ENCODE assay signal across 11 mouse cellular contexts in genomic region chr14:54736555-54737552, GRCm38 (mm10). TPM values are rescaled to one million over a fixed set of nuclear protein-coding genes. Genes with fewer than 3 reads are reported as not detected.
A peak's percentile ranks its signal among the peaks of the same experiment; 100 is the strongest.
DNase-seq lines count a peak whose midpoint lies in the region; ATAC-seq and TF ChIP-seq lines count a peak whose summit lies in the region.
"Had no signal": no experiment of that assay in that cellular context is flagged by ENCODE, and none has a peak within 500 bp of the region (broad histone marks: within the 10 kb centered on the region; RNA-seq: fewer than 3 reads in every experiment).

No protein-coding gene starts in this region.

- H3K4me2 ChIP-seq in embryonic facial prominence, embryonic 14.5 days (ENCODE audit: low read depth, low read length) = no peak overlapping the region
- H3K4me2 ChIP-seq: heart, embryonic 15.5 days had no signal

- H3K9me3 ChIP-seq in embryonic facial prominence, embryonic 14.5 days (ENCODE audit: control insufficient read depth, low read length) = no peaks in the 10 kb centered on the region
- H3K9me3 ChIP-seq: heart, embryonic 15.5 days had no signal

- ATAC-seq in embryonic facial prominence, embryonic 14.5 days (ENCODE audit: low read depth) = peak; percentile 88

- no peak overlapping the region for H3K4me3 ChIP-seq in layer of hippocampus, adult 2 months
- H3K4me3 ChIP-seq in embryonic facial prominence, embryonic 14.5 days (ENCODE audit: low read depth, low read length) = no peak overlapping the region
- H3K4me3 ChIP-seq: heart, embryonic 15.5 days had no signal

- no peak overlapping the region for H3K9ac ChIP-seq in embryonic facial prominence, embryonic 14.5 days (ENCODE audit: low read depth, low read length)
- H3K9ac ChIP-seq: heart, embryonic 15.5 days had no signal

- intact Hi-C loops in heart, postnatal 10 days (cut with DNase I) = no loop called here

- TF ChIP-seq CTCF in layer of hippocampus, adult 2 months (conservative IDR thresholded peaks at IDR 0.05) = no peak

- no peaks in the 10 kb centered on the region for H3K36me3 ChIP-seq in embryonic facial prominence, embryonic 14.5 days (ENCODE audit: control insufficient read depth, insufficient read depth, low read length)
- H3K36me3 ChIP-seq: heart, embryonic 15.5 days had no signal

- WGBS in embryonic facial prominence, embryonic 14.5 days = 54% methylated on average over 14 of the region's 14 CpGs

- DNase-seq in layer of hippocampus, adult 2 months (ENCODE audit: low spot score in 2 of 2) = peak; percentile 50 to 86
- no peak for DNase-seq in layer of hippocampus, postnatal 25 days (ENCODE audit: extremely low spot score in 1 of 2, low spot score in 1 of 2)
- peak; percentile 82 for DNase-seq in embryonic facial prominence, embryonic 14.5 days (ENCODE audit: low spot score)
- peak; percentile 46 to 54 for DNase-seq in layer of hippocampus, postnatal 36 days
- DNase-seq in right cerebral cortex, postnatal 10 days (ENCODE audit: low spot score in 2 of 2) = peak; percentile 77 to 89
- no peak for DNase-seq in heart, postnatal 10 days
- DNase-seq in spleen, postnatal 4 days (ENCODE audit: low spot score in 2 of 2) = no peak
- DNase-seq in adrenal gland, adult 2 months = no peak

- H3K4me1 ChIP-seq in embryonic facial prominence, embryonic 14.5 days (ENCODE audit: control insufficient read depth, insufficient read depth, low read length) = peaks cover 8% of the 10 kb centered on the region; the same call in 1 of the 2 replicates

- peak overlapping the region; percentile 85 for H3K27ac ChIP-seq in layer of hippocampus, adult 2 months
- no peak overlapping the region for H3K27ac ChIP-seq in embryonic facial prominence, embryonic 14.5 days (replicated peaks; ENCODE audit: low read depth, low read length)
- H3K27ac ChIP-seq: heart, embryonic 15.5 days had no signal

- no peaks in the 10 kb centered on the region for H3K27me3 ChIP-seq in embryonic facial prominence, embryonic 14.5 days (replicated peaks; ENCODE audit: control insufficient read depth, insufficient read depth, low read length)
- H3K27me3 ChIP-seq: heart, embryonic 15.5 days had no signal

RNA-seq across cellular contexts. Expression of gene Cebpe, which starts 24.9 kb away (rescaled TPM):
- total RNA-seq in layer of hippocampus, adult 2 months (2021) = not detected
- not detected for total RNA-seq in layer of hippocampus, postnatal 25 days (2021)
- 0.32 TPM in 1 of 2 replicates, not detected in the other for polyA plus RNA-seq in embryonic facial prominence, embryonic 14.5 days (2014; fragmentation: Nextera tagmentation; extraction: Ambion mirVana)
- not detected for total RNA-seq in layer of hippocampus, postnatal 36 days (2021)
- not detected for total RNA-seq in heart, postnatal 10 days (2021)
- total RNA-seq in adrenal gland, adult 2 months (2021) = not detected
- 0.18 and 0.52 TPM in 2 replicates for polyA plus RNA-seq in adrenal gland, adult 2 months (2012; rRNA removed)
- total RNA-seq: left cerebral cortex, adult 8-10 months had no signal
- polyA plus RNA-seq: lung, embryonic 16.5 days had no signal

RNA-seq across cellular contexts. Expression of gene Gm29776, which starts 38.2 kb away (rescaled TPM):
- total RNA-seq in layer of hippocampus, adult 2 months (2021) = not detected
- total RNA-seq in layer of hippocampus, postnatal 25 days (2021) = not detected
- polyA plus RNA-seq in embryonic facial prominence, embryonic 14.5 days (2014; fragmentation: Nextera tagmentation; extraction: Ambion mirVana) = 0.17 and 0.34 TPM in 2 replicates
- not detected for total RNA-seq in layer of hippocampus, postnatal 36 days (2021)
- under 1 TPM; 0.10 TPM for total RNA-seq in heart, postnatal 10 days (2021)
- total RNA-seq in adrenal gland, adult 2 months (2021) = not detected
- polyA plus RNA-seq in adrenal gland, adult 2 months (2012; rRNA removed) = 0.07 and 0.08 TPM in 2 replicates
- total RNA-seq: left cerebral cortex, adult 8-10 months had no signal

RNA-seq across cellular contexts. Expression of gene Slc7a8, which starts 44.9 kb away (rescaled TPM):
- total RNA-seq in layer of hippocampus, adult 2 months (2021) = 10 to 100 TPM; 49.4 to 54.1 TPM
- total RNA-seq in layer of hippocampus, postnatal 25 days (2021) = 10 to 100 TPM; 54.3 to 61.2 TPM
- polyA plus RNA-seq in embryonic facial prominence, embryonic 14.5 days (2014; fragmentation: Nextera tagmentation; extraction: Ambion mirVana) = 6.9 and 7.4 TPM in 2 replicates
- total RNA-seq in layer of hippocampus, postnatal 36 days (2021) = 10 to 100 TPM; 49.1 to 50.1 TPM
- total RNA-seq in heart, postnatal 10 days (2021) = 1 to 10 TPM; 2.4 to 3.6 TPM
- total RNA-seq in adrenal gland, adult 2 months (2021) = 10 to 100 TPM; 24.7 to 74.6 TPM
- 31.9 and 52.9 TPM in 2 replicates for polyA plus RNA-seq in adrenal gland, adult 2 months (2012; rRNA removed)

RNA-seq across cellular contexts. Expression of gene Acin1, which starts 50.1 kb away (rescaled TPM):
- 100 to 1,000 TPM; 223 to 242 TPM for total RNA-seq in layer of hippocampus, adult 2 months (2021)
- total RNA-seq in layer of hippocampus, postnatal 25 days (2021) = 100 to 1,000 TPM; 172 to 215 TPM
- 99.4 and 101 TPM in 2 replicates for polyA plus RNA-seq in embryonic facial prominence, embryonic 14.5 days (2014; fragmentation: Nextera tagmentation; extraction: Ambion mirVana)
- 100 to 1,000 TPM; 210 to 242 TPM for total RNA-seq in layer of hippocampus, postnatal 36 days (2021)
- total RNA-seq in heart, postnatal 10 days (2021) = 100 to 1,000 TPM; 104 to 114 TPM
- total RNA-seq in adrenal gland, adult 2 months (2021) = 100 to 1,000 TPM; 120 to 177 TPM
- polyA plus RNA-seq in adrenal gland, adult 2 months (2012; rRNA removed) = 93.0 and 109 TPM in 2 replicates

RNA-seq across cellular contexts. Expression of gene 1700123O20Rik, which starts 50.8 kb away (rescaled TPM):
- total RNA-seq in layer of hippocampus, adult 2 months (2021) = 10 to 100 TPM; 20.8 to 22.1 TPM
- total RNA-seq in layer of hippocampus, postnatal 25 days (2021) = 10 to 100 TPM; 27.3 to 28.7 TPM
- polyA plus RNA-seq in embryonic facial prominence, embryonic 14.5 days (2014; fragmentation: Nextera tagmentation; extraction: Ambion mirVana) = 70.7 and 84.9 TPM in 2 replicates
- 10 to 100 TPM; 24.0 to 26.3 TPM for total RNA-seq in layer of hippocampus, postnatal 36 days (2021)
- 10 to 100 TPM; 19.8 to 21.9 TPM for total RNA-seq in heart, postnatal 10 days (2021)
- 10 to 100 TPM; 39.8 to 41.7 TPM for total RNA-seq in adrenal gland, adult 2 months (2021)
- polyA plus RNA-seq in adrenal gland, adult 2 months (2012; rRNA removed) = 52.7 and 81.0 TPM in 2 replicates

Comparison
In these comparisons a context has a peak if more than half of its experiments do, and no peak if none do; other contexts are left out.
1. DNase-seq: peak in layer of hippocampus, adult 2 months (2 of 2), embryonic facial prominence, embryonic 14.5 days (single experiment), layer of hippocampus, postnatal 36 days (2 of 2) and right cerebral cortex, postnatal 10 days (2 of 2); none in layer of hippocampus, postnatal 25 days (0 of 2), heart, postnatal 10 days (0 of 2), spleen, postnatal 4 days (0 of 2) and adrenal gland, adult 2 months (single experiment).
2. RNA of gene Slc7a8, which starts 44.9 kb away (total RNA-seq): 24.7 to 74.6 TPM in adrenal gland, adult 2 months, 54.3 to 61.2 TPM in layer of hippocampus, postnatal 25 days, 49.4 to 54.1 TPM in layer of hippocampus, adult 2 months and 49.1 to 50.1 TPM in layer of hippocampus, postnatal 36 days; 2.4 to 3.6 TPM in heart, postnatal 10 days; every median in the first group is over 4 times any median in the second.